Mouse (Mus musculus) midbrain, embryonic 13.5 days (tissue): ENCODE measurements around the gene Mcm9. TPM values are rescaled to one million over a fixed set of nuclear protein-coding genes. Genes with fewer than 3 reads are reported as not detected.
"Not testable (repeated sequence)": the region's sequence is repeated elsewhere in the genome, so short reads cannot be mapped to it uniquely, and the experiment has no call there.

Experiments
- ATAC-seq: fragments of 200-750 bp; cut with Nextera tagmentation; 2 replicates; pipeline ENCODE4 v1.8.0; 2017; ENCODE audit warnings: mild to moderate bottlenecking, moderate TSS enrichment, moderate library complexity
- H3K27ac ChIP-seq: fragments of 300-500 bp; sonication (generic); 2 replicates; pipeline ENCODE4 v1.5.1; 2015; ENCODE audit warnings: inconsistent platforms, mild to moderate bottlenecking, moderate library complexity
- H3K27me3 ChIP-seq: fragments of 300-500 bp; sonication (generic); 2 replicates; pipeline ENCODE4 v1.6.1; 2015; ENCODE audit warnings: mild to moderate bottlenecking, inconsistent platforms
- H3K36me3 ChIP-seq: fragments of 300-500 bp; sonication (generic); 2 replicates; pipeline ENCODE4 v1.6.1; 2015; ENCODE audit warnings: mild to moderate bottlenecking, inconsistent platforms
- H3K4me1 ChIP-seq: fragments of 300-500 bp; sonication (generic); replicated peaks from 2 replicates; pipeline ENCODE4 v1.6.1; 2015; ENCODE audit warnings: inconsistent platforms
- H3K4me2 ChIP-seq: fragments of 300-500 bp; sonication (generic); replicated peaks from 2 replicates; pipeline ENCODE4 v1.6.1; 2015; ENCODE audit warnings: moderate library complexity, mild to moderate bottlenecking, inconsistent platforms
- H3K4me3 ChIP-seq: fragments of 300-500 bp; sonication (generic); replicated peaks from 2 replicates; pipeline ENCODE4 v1.5.1; 2015; ENCODE audit warnings: mild to moderate bottlenecking, inconsistent platforms
- H3K9ac ChIP-seq: fragments of 300-500 bp; sonication (generic); replicated peaks from 2 replicates; pipeline ENCODE4 v1.6.1; 2015; ENCODE audit warnings: mild to moderate bottlenecking, inconsistent platforms
- H3K9me3 ChIP-seq: fragments of 300-500 bp; sonication (generic); 2 replicates; pipeline ENCODE4 v1.6.1; 2016; ENCODE audit warnings: mild to moderate bottlenecking, inconsistent platforms
- WGBS: fragments of 180-500 bp; shearing (Covaris S2); methylation state at CpG from one replicate; pipeline ENCODE4 v1.1.7; 2015; 5-methylcytosine and 5-hydroxymethylcytosine counted together
- polyA plus RNA-seq: library from polyadenylated mRNA; unstranded; fragments of >200 nt; fragmentation: Nextera tagmentation; extraction: Ambion mirVana; gene quantifications from 2 replicates; pipeline ENCODE4 v1.2.1, GENCODE M21; 2015

The Mcm9 gene
- polyA plus RNA-seq, 1 experiment from 2014 or later, result 9.8 TPM

DNA sequence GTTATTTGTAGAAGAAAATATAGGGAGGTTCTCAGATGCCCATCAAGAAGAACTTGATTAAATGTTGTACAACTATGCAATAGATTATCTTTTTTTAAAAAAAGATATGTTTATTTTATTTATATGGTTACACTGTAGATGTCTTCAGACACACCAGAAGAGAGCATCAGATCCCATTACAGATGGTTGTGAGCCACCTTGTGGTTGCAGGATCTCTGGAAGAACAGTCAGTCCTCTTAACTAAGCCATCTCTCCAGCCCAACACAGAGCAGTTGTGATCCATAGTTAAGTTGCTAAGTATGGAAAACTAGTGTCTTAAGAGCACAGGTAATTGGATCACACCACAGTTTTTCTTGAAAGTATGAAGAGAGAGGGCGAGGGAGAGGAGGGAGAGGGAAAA is 117.7 kb downstream of the Mcm9 start:
- Histone ChIP-seq H3K27ac (no peak overlapping the region), H3K4me2 (no peak overlapping the region), H3K27me3 (no peaks in the 10 kb centered on the region), H3K36me3 (no peaks in the 10 kb centered on the region), H3K9ac (no peak overlapping the region), H3K4me1 (no peaks in the 10 kb centered on the region), H3K4me3 (no peak overlapping the region), H3K9me3 (no peaks in the 10 kb centered on the region)
- 70% methylated on average over 1 of the region's 1 CpGs for WGBS
- ATAC-seq, result no peak

- no peaks in the 10 kb centered on the region for H3K36me3 ChIP-seq
- H3K27me3 ChIP-seq, result no peaks in the 10 kb centered on the region
- no peak overlapping the region for H3K4me2 ChIP-seq
- no peak overlapping the region for H3K27ac ChIP-seq
- H3K4me1 ChIP-seq, result no peaks in the 10 kb centered on the region
- H3K9me3 ChIP-seq, result no peaks in the 10 kb centered on the region
- no peak overlapping the region for H3K9ac ChIP-seq
- 36% methylated on average over 6 of the region's 6 CpGs for WGBS
- no peak overlapping the region for H3K4me3 ChIP-seq
- peak; percentile 77 for ATAC-seq
These were observed 121.0 kb downstream of the Mcm9 start for GRCm38 (mm10) chr10:53509158-53509773.

GRCm38 (mm10) chr10:53508676-53509075 is 121.6 kb downstream of the Mcm9 start:
- ATAC-seq, result no peak
- no peak overlapping the region for H3K4me3 ChIP-seq
- H3K36me3 ChIP-seq, result no peaks in the 10 kb centered on the region

GRCm38 (mm10) chr10:53505526-53505925 is 124.7 kb downstream of the Mcm9 start:
- Histone ChIP-seq H3K36me3 (no peaks in the 10 kb centered on the region), H3K4me1 (peaks cover 10% of the 10 kb centered on the region), H3K27ac (no peak overlapping the region), H3K4me2 (no peak overlapping the region), H3K27me3 (no peaks in the 10 kb centered on the region), H3K9me3 (no peaks in the 10 kb centered on the region), H3K9ac (no peak overlapping the region), H3K4me3 (no peak overlapping the region)
- ATAC-seq, result no peak
- 87% methylated on average over 2 of the region's 2 CpGs for WGBS

More at GRCm38 (mm10) chr10:53508676-53509075, 121.6 kb downstream of the Mcm9 start:
- Histone ChIP-seq H3K9me3 (no peaks in the 10 kb centered on the region), H3K9ac (no peak overlapping the region), H3K4me2 (no peak overlapping the region), H3K27ac (no peak overlapping the region), H3K4me1 (peaks cover 2% of the 10 kb centered on the region), H3K27me3 (no peaks in the 10 kb centered on the region)

DNA sequence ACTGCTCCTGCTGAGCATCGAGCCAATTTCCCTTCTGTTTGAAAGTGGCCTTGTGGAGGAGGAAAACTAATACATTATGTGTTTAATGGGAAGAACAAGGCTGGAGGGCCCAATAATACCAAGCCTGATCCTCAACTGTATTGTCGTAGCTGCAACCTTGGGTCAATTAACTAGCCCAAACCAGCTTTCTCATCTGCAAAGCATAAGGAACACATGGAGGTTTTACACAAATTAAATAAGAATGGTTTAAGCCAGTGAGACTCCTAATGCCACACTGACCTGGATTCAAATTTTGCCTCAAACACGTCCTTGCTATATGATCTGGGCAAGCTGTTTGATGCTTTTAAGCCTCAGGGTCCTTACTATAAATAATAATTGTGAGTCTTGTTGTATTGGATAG is 125.2 kb downstream of the Mcm9 start:
- no peaks in the 10 kb centered on the region for H3K9me3 ChIP-seq
- H3K9ac ChIP-seq, result no peak overlapping the region
- H3K4me1 ChIP-seq, result peaks cover 10% of the 10 kb centered on the region
- no peak overlapping the region for H3K4me3 ChIP-seq
- no peak overlapping the region for H3K4me2 ChIP-seq
- no peaks in the 10 kb centered on the region for H3K27me3 ChIP-seq
- ATAC-seq, result no peak
- H3K36me3 ChIP-seq, result no peaks in the 10 kb centered on the region
- 75% methylated on average over 3 of the region's 3 CpGs for WGBS
- no peak overlapping the region for H3K27ac ChIP-seq

DNA sequence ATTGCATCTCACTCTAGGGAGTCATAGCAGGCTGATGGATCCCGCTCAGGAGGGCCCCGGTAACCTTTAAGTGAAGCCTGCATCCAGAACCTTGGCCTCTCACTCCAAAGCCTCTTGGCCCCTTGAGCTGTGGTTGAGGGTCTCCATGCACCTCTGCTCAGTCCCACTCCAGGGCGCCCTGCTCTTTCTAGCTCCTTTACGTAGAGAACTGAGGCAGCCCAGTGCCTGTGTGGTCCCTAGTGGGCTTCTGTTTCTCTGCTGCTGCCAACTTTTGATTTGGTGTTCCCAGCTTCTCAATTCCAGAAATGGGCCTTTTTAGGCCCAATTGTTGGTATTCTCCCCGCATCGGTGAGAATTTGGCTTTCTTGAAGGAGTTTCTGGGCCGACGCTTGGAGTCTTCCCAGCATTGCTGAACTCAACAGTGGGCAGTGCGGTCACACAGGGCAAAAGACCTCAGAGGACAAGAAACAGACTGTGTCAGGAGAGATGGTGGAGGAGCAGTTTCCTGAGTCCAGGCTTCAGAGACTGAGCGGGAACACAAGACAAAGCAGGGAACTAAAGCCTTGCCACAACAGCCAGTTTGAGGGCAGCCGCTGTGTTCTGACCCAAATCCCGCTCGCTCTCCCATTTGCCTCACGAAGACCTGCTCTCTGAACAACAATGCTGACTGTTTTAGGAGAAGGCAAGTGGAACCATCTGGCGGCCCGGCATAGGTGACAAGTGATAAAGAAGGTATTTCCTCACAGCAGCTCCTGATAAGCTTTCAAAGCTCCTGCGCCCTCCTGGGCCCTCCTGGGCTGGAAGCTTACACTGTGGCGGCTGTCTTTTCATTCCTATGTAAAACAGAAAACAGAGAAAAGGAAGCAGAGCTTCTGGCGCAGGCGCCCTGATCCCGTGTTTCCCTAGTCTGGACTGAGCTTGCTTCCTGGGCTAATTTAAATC is 127.1 kb downstream of the Mcm9 start:
- peaks cover 10% of the 10 kb centered on the region for H3K4me1 ChIP-seq
- ATAC-seq, result peak; percentile 88
- no peak overlapping the region for H3K4me3 ChIP-seq
- H3K9me3 ChIP-seq, result no peaks in the 10 kb centered on the region
- peak overlapping the region; percentile 32; the same call in 1 of the 2 replicates for H3K27ac ChIP-seq
- peak overlapping the region; percentile 45 for H3K4me2 ChIP-seq
- no peak overlapping the region for H3K9ac ChIP-seq
- WGBS, result 39% methylated on average over 21 of the region's 21 CpGs
- H3K27me3 ChIP-seq, result no peaks in the 10 kb centered on the region
- H3K36me3 ChIP-seq, result no peaks in the 10 kb centered on the region

DNA sequence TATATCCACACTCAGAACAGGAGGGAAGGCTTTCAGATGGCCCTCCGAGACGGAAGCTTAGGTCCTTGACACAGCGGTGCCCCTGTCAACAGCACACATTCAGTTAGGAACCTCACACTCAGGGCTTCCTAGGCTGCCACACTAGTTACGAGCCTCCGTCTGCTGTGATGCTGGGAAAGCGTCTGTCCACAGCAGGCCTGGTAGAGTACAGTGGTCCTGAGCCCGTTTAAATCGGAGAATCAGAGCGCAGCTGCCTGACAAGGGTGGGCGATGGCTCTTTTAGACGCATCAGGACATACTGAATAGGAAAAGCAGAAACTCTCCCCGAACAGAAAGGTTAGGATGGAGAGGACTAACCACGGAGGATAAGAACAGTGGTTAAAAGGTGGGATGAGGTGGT is 127.8 kb downstream of the Mcm9 start:
- peak; percentile 2; the same call in 1 of the 2 replicates for ATAC-seq

DNA sequence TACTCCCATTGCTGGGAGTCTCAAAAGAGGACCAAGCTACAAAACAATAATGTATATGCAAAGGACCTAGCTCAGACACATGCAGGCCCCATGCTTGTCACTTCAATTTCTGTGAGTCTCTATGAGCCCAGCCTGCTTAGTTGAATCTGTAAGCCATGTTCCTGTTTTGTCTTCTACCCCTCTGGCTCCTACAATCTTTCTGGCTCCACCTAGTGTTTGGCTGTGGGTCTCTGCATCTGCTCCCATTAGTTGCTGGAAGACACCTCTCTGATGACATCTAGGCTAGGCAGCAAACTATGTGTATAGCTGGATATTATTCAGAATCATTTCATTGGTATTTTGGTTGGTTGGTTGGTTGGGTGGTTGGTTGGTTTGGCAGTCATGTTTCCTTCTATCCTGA is 130.7 kb downstream of the Mcm9 start:
- Histone ChIP-seq H3K9ac (no peak overlapping the region), H3K36me3 (no peaks in the 10 kb centered on the region), H3K27ac (no peak overlapping the region), H3K9me3 (peaks cover 3% of the 10 kb centered on the region; the same call in 1 of the 2 replicates), H3K4me1 (peaks cover 10% of the 10 kb centered on the region), H3K4me2 (no peak overlapping the region), H3K27me3 (no peaks in the 10 kb centered on the region), H3K4me3 (no peak overlapping the region)
- no peak for ATAC-seq

More for the DNA sequence above, 127.8 kb downstream of the Mcm9 start:
- Histone ChIP-seq H3K4me2 (no peak overlapping the region), H3K36me3 (no peaks in the 10 kb centered on the region), H3K4me1 (peaks cover 10% of the 10 kb centered on the region), H3K27me3 (no peaks in the 10 kb centered on the region), H3K9me3 (peaks cover 2% of the 10 kb centered on the region; the same call in 1 of the 2 replicates), H3K27ac (no peak overlapping the region), H3K9ac (no peak overlapping the region), H3K4me3 (no peak overlapping the region)
- 88% methylated on average over 13 of the region's 13 CpGs for WGBS

- WGBS, result 93% methylated on average over 3 of the region's 3 CpGs
- not testable (repeated sequence) for H3K9ac ChIP-seq, H3K4me3 ChIP-seq, H3K36me3 ChIP-seq, H3K4me2 ChIP-seq, H3K27ac ChIP-seq, H3K9me3 ChIP-seq, H3K4me1 ChIP-seq, H3K27me3 ChIP-seq, ATAC-seq
These were observed 134.9 kb downstream of the Mcm9 start for GRCm38 (mm10) chr10:53495349-53495748.

- no peak overlapping the region for H3K9ac ChIP-seq
- WGBS, result 95% methylated on average over 13 of the region's 13 CpGs
- ATAC-seq, result no peak
- H3K4me3 ChIP-seq, result no peak overlapping the region
- H3K9me3 ChIP-seq, result peaks cover 10% of the 10 kb centered on the region; the same call in 1 of the 2 replicates
- no peak overlapping the region for H3K27ac ChIP-seq
- H3K4me2 ChIP-seq, result no peak overlapping the region
- H3K4me1 ChIP-seq, result no peaks in the 10 kb centered on the region
- H3K36me3 ChIP-seq, result no peaks in the 10 kb centered on the region
- H3K27me3 ChIP-seq, result no peaks in the 10 kb centered on the region
These were observed 136.3 kb downstream of the Mcm9 start for GRCm38 (mm10) chr10:53493954-53494353.
